Mouse (Mus musculus) midbrain, embryonic 11.5 days (tissue): ENCODE measurements at regions not wholly inside any gene's neighbourhood (a gene's known extent, or its start where the extent isn't known, plus 50 kb on each side); places are given as distances from the start of the nearest gene placed in this dataset.
A peak's percentile ranks its signal among the peaks of the same experiment; 100 is the strongest.

Experiments used
- ATAC-seq: fragments of 200-750 bp; cut with Nextera tagmentation; 2 replicates; pipeline ENCODE4 v1.8.0; 2017; ENCODE audit warnings: moderate TSS enrichment, moderate library complexity; ENCODE audit not compliant: low FRiP score
- DNase-seq: peaks from one replicate; pipeline ENCODE4 v3.0.0; 2015; ENCODE audit warnings: low spot score; ENCODE audit errors: missing footprints
- H3K27ac ChIP-seq: fragments of 300-500 bp; sonication (generic); 2 replicates; pipeline ENCODE4 v1.5.1; 2014; ENCODE audit warnings: low read depth, low read length
- H3K27me3 ChIP-seq: fragments of 300-500 bp; sonication (generic); 2 replicates; pipeline ENCODE4 v1.6.1; 2014; ENCODE audit warnings: mild to moderate bottlenecking, low read length, moderate library complexity, mixed read lengths; ENCODE audit not compliant: control insufficient read depth, insufficient read depth
- H3K36me3 ChIP-seq: fragments of 300-500 bp; sonication (generic); 2 replicates; pipeline ENCODE4 v1.6.1; 2014; ENCODE audit warnings: mild to moderate bottlenecking, low read length, moderate library complexity, mixed read lengths; ENCODE audit not compliant: control insufficient read depth, insufficient read depth
- H3K4me1 ChIP-seq: fragments of 300-500 bp; sonication (generic); 2 replicates; pipeline ENCODE4 v1.6.1; 2014; ENCODE audit warnings: low read length; ENCODE audit not compliant: control insufficient read depth, insufficient read depth
- H3K4me2 ChIP-seq: fragments of 300-500 bp; sonication (generic); 2 replicates; pipeline ENCODE4 v1.6.1; 2014; ENCODE audit warnings: mild to moderate bottlenecking, moderate library complexity
- H3K4me3 ChIP-seq: fragments of 300-500 bp; sonication (generic); 2 replicates; pipeline ENCODE4 v1.5.1; 2014; ENCODE audit warnings: low read depth, low read length
- H3K9ac ChIP-seq: fragments of 300-500 bp; sonication (generic); 2 replicates; pipeline ENCODE4 v1.6.1; 2014; ENCODE audit warnings: low read length
- H3K9me3 ChIP-seq: fragments of 300-500 bp; sonication (generic); 2 replicates; pipeline ENCODE4 v1.6.1; 2016; ENCODE audit warnings: low read length; ENCODE audit not compliant: control insufficient read depth
- WGBS: fragments of 180-500 bp; shearing (Covaris S2); extraction: QIAGEN DNeasy Blood & Tissue Kit; methylation state at CpG from one replicate; pipeline ENCODE4 v1.1.7; 2014; 5-methylcytosine and 5-hydroxymethylcytosine counted together

- peaks cover 12% of the 10 kb centered on the region for H3K4me1 ChIP-seq
- no peaks in the 10 kb centered on the region for H3K27me3 ChIP-seq
- H3K27ac ChIP-seq, result no peak overlapping the region
- no peaks in the 10 kb centered on the region for H3K36me3 ChIP-seq
- DNase-seq (no peak), ATAC-seq (no peak)
- no peak overlapping the region for H3K9ac ChIP-seq
- WGBS, result 90% methylated on average over 4 of the region's 4 CpGs
- H3K4me3 ChIP-seq, result no peak overlapping the region
- H3K9me3 ChIP-seq, result no peaks in the 10 kb centered on the region
- H3K4me2 ChIP-seq, result no peak overlapping the region
These were observed 646.8 kb upstream of the Cited2 start for GRCm38 (mm10) chr10:17076186-17076585.

- Histone ChIP-seq H3K4me2 (no peak overlapping the region), H3K27me3 (no peaks in the 10 kb centered on the region), H3K4me1 (peaks cover 12% of the 10 kb centered on the region), H3K4me3 (no peak overlapping the region), H3K9ac (no peak overlapping the region), H3K36me3 (no peaks in the 10 kb centered on the region), H3K9me3 (no peaks in the 10 kb centered on the region), H3K27ac (no peak overlapping the region)
- ATAC-seq (no peak), DNase-seq (no peak)
- 82% methylated on average over 2 of the region's 2 CpGs for WGBS
These were observed 645.4 kb upstream of the Cited2 start for GRCm38 (mm10) chr10:17077580-17077979.

GRCm38 (mm10) chr10:17080818-17081217 lies 642.2 kb upstream of the Cited2 start:
- Histone ChIP-seq H3K4me1 (no peaks in the 10 kb centered on the region), H3K9ac (no peak overlapping the region), H3K4me2 (no peak overlapping the region), H3K27ac (no peak overlapping the region), H3K27me3 (no peaks in the 10 kb centered on the region), H3K9me3 (no peaks in the 10 kb centered on the region), H3K4me3 (no peak overlapping the region), H3K36me3 (no peaks in the 10 kb centered on the region)
- DNase-seq, result no peak
- no peak for ATAC-seq
- WGBS, result 81% methylated on average over 5 of the region's 5 CpGs

- no peak for ATAC-seq
- no peak overlapping the region for H3K4me3 ChIP-seq
- no peaks in the 10 kb centered on the region for H3K4me1 ChIP-seq
- no peak overlapping the region for H3K27ac ChIP-seq
- 93% methylated on average over 4 of the region's 4 CpGs for WGBS
- DNase-seq, result no peak
- no peaks in the 10 kb centered on the region for H3K27me3 ChIP-seq
- no peak overlapping the region for H3K9ac ChIP-seq
- no peaks in the 10 kb centered on the region for H3K9me3 ChIP-seq
- H3K36me3 ChIP-seq, result no peaks in the 10 kb centered on the region
- H3K4me2 ChIP-seq, result no peak overlapping the region
These were observed 640.1 kb upstream of the Cited2 start for GRCm38 (mm10) chr10:17082926-17083325.

GRCm38 (mm10) chr10:17102065-17102464 lies 621.0 kb upstream of the Cited2 start:
- no peak overlapping the region for H3K27ac ChIP-seq
- no peak overlapping the region for H3K4me3 ChIP-seq
- DNase-seq (peak; percentile 89), ATAC-seq (peak; percentile 75)
- H3K9ac ChIP-seq, result no peak overlapping the region
- H3K4me2 ChIP-seq, result no peak overlapping the region
- 4% methylated on average over 1 of the region's 1 CpGs for WGBS
- no peaks in the 10 kb centered on the region for H3K9me3 ChIP-seq
- H3K27me3 ChIP-seq, result no peaks in the 10 kb centered on the region
- H3K4me1 ChIP-seq, result peaks cover 7% of the 10 kb centered on the region; the same call in 1 of the 2 replicates
- no peaks in the 10 kb centered on the region for H3K36me3 ChIP-seq

- H3K4me1 ChIP-seq, result peaks cover 7% of the 10 kb centered on the region; the same call in 1 of the 2 replicates
- no peaks in the 10 kb centered on the region for H3K27me3 ChIP-seq
- no peaks in the 10 kb centered on the region for H3K9me3 ChIP-seq
- no peak overlapping the region for H3K4me2 ChIP-seq
- H3K36me3 ChIP-seq, result no peaks in the 10 kb centered on the region
- ATAC-seq (no peak), DNase-seq (no peak)
- H3K27ac ChIP-seq, result no peak overlapping the region
- no peak overlapping the region for H3K4me3 ChIP-seq
- H3K9ac ChIP-seq, result no peak overlapping the region
- WGBS, result 82% methylated on average over 2 of the region's 2 CpGs
These were observed 619.6 kb upstream of the Cited2 start for GRCm38 (mm10) chr10:17103416-17103815.

GRCm38 (mm10) chr10:17106831-17107230 lies 616.2 kb upstream of the Cited2 start:
- ATAC-seq (no peak), DNase-seq (no peak)
- H3K36me3 ChIP-seq, result no peaks in the 10 kb centered on the region
- peaks cover 4% of the 10 kb centered on the region; the same call in 1 of the 2 replicates for H3K4me1 ChIP-seq
- WGBS, result 95% methylated on average over 1 of the region's 1 CpGs
- H3K9ac ChIP-seq, result no peak overlapping the region
- H3K27ac ChIP-seq, result no peak overlapping the region
- H3K4me3 ChIP-seq, result no peak overlapping the region
- H3K4me2 ChIP-seq, result no peak overlapping the region
- no peaks in the 10 kb centered on the region for H3K27me3 ChIP-seq
- no peaks in the 10 kb centered on the region for H3K9me3 ChIP-seq

- Histone ChIP-seq H3K4me3 (no peak overlapping the region), H3K27ac (no peak overlapping the region), H3K36me3 (no peaks in the 10 kb centered on the region), H3K4me1 (no peaks in the 10 kb centered on the region), H3K4me2 (no peak overlapping the region), H3K9me3 (no peaks in the 10 kb centered on the region), H3K9ac (no peak overlapping the region), H3K27me3 (no peaks in the 10 kb centered on the region)
- no peak for ATAC-seq
- 72% methylated on average over 2 of the region's 2 CpGs for WGBS
- no peak for DNase-seq
These were observed 611.9 kb upstream of the Cited2 start for GRCm38 (mm10) chr10:17111071-17111470.

- Histone ChIP-seq H3K4me1 (no peaks in the 10 kb centered on the region), H3K36me3 (no peaks in the 10 kb centered on the region), H3K4me2 (no peak overlapping the region), H3K27ac (no peak overlapping the region), H3K27me3 (no peaks in the 10 kb centered on the region), H3K9me3 (no peaks in the 10 kb centered on the region), H3K9ac (no peak overlapping the region), H3K4me3 (no peak overlapping the region)
- 86% methylated on average over 4 of the region's 4 CpGs for WGBS
- DNase-seq (no peak), ATAC-seq (no peak)
These were observed 608.2 kb upstream of the Cited2 start for GRCm38 (mm10) chr10:17114805-17115204.
